Mouse (Mus musculus): ENCODE data around the gene Atg5.

GRCm38 (mm10) chr10:44341826-44342521 is 73.8 kb downstream of the Atg5 start:
- TF ChIP-seq CTCF (IDR thresholded peaks at IDR 0.05; ENCODE audit: low read depth, low read length) (no peak), POLR2A (IDR thresholded peaks at IDR 0.05; ENCODE audit: insufficient read depth, low read length) (no peak)

Data from ES-Bruce4 (cell line).